Mouse (Mus musculus): ENCODE data around the gene Fam71a. TPM values are rescaled to one million over a fixed set of nuclear protein-coding genes. Genes with fewer than 3 reads are reported as not detected.

Fam71a gene
- polyA plus RNA-seq, 1 experiment = 0.05 TPM

DNA sequence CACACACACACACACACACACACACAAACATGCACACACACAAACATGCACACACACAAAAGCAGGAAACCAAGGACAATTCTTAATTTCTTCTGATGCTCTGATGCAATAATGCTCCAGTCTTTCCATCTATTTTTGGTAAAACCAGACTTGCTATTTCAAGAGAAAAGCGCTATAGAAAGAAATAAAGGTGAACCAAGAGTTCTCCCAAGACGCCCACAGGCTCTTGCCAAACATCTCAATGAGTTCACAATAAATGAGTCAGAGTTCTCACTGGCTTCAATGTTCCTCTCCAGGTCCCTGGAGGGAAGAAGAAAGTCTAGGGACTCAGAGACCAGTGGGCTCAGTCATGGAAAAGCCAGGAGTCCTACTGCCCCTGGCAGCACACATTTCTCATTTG is 40.9 kb downstream of the Fam71a start:
- DNase-seq (ENCODE audit: low read depth) = peak; percentile 59

DNA sequence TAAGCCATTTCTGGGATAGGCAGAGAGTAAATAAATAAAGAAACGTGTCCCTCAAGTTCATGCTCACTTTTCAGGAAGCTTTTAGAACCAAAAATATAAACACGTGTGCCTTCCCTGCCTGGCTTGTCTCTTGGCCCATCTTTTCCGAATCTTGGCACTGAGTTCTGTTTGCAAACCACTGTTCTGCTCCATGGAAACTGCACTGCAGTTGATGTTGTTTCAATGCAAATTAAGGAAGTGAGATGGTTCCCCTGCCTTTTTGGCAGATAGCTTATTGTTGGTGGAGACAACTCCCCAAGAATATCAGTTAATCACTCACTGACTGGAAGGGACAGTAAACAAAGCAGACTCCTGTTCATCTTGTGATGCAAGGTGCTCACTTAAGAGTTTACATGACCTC is 41.9 kb downstream of the Fam71a start:
- no peak for DNase-seq (ENCODE audit: low read depth)

DNA sequence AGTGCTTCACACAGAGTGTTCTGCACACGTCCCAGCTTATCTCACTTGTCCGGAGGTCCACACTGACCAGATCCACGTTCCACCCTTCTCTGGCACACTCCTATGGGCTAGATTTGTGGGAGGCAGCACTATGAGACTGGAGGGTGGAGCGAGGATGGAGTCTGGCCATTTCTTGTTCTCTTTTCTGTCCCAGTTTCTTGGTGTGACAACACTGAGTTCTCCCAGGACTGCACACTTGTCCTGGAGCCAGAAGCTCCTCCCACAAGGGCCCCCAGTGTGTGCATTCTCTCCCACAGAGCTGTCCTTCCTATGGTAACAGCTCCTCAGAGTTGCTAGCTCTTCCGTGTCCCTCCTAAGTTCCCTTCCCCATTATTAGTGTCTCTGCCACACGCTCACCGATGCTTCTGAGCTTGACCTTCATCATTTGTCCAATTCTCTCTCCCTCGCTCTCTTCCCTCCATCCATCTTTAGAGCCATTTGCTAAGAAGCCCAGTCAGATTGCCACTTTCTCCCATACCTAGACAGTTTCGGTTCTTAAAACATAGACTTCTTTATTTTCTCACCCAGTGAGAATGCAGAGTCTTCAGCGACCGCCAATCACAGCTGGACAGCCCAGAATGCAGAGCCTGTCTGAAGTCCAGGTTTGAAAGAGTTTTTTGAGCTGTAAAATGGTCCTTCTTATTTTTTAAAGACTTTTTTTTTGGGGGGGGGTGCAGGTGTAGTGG is 48.9 kb downstream of the Fam71a start:
- DNase-seq (ENCODE audit: low read depth) = no peak

DNA sequence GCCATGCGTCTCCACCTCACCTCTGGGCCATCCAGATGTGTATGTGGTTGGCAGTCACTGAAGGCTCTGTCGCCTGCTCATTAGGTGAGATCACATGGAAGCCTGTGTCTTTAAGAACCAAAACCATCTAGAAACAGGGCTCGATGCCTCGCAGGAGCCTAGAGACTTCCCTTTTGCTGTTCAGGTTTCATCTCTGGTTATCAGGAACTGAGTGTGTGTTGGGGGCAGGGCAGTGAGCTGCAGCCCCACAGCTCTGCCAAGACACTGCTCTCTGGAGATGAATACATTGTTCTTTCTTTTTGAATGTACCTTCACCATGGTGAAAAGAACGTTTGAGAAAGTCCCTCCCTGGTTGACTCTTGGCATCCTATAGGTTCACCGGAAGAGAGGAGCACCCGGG is 49.7 kb downstream of the Fam71a start:
- DNase-seq (ENCODE audit: low read depth) = no peak

Other genes starting within 250 kb of the Fam71a start
- 25.6 and 29.3 TPM in 2 replicates for gene Angel2, start 239.7 kb downstream of the Fam71a start, polyA plus RNA-seq (2012; rRNA removed)
- 12.9 and 14.4 TPM in 2 replicates for gene Vash2, start 185.5 kb downstream of the Fam71a start, polyA plus RNA-seq (2012; rRNA removed)
- gene Flvcr1, start 138.7 kb downstream of the Fam71a start, polyA plus RNA-seq (2012; rRNA removed) = 10.9 and 13.3 TPM in 2 replicates
- not detected in 2 replicates for gene Spata45, start 128.2 kb downstream of the Fam71a start, polyA plus RNA-seq (2012; rRNA removed)
- gene Tatdn3, start 101.9 kb downstream of the Fam71a start, polyA plus RNA-seq (2012; rRNA removed) = 8.8 and 12.6 TPM in 2 replicates
- 0.31 and 1.4 TPM in 2 replicates for gene Nsl1, start 101.8 kb downstream of the Fam71a start, polyA plus RNA-seq (2012; rRNA removed)
- gene Batf3, start 67.0 kb downstream of the Fam71a start, polyA plus RNA-seq (2012; rRNA removed) = 4.9 and 6.7 TPM in 2 replicates
- 4.5 and 4.9 TPM in 2 replicates for gene Atf3, start 53.2 kb upstream of the Fam71a start, polyA plus RNA-seq (2012; rRNA removed)
- gene Nenf, start 153.4 kb upstream of the Fam71a start, polyA plus RNA-seq (2012; rRNA removed) = 129 and 145 TPM in 2 replicates
- gene Tmem206, start 161.1 kb upstream of the Fam71a start, polyA plus RNA-seq (2012; rRNA removed) = 7.2 and 8.1 TPM in 2 replicates
- 129 and 169 TPM in 2 replicates for gene Ppp2r5a, start 238.5 kb upstream of the Fam71a start, polyA plus RNA-seq (2012; rRNA removed)